Mouse (Mus musculus) embryo, embryonic 10.5 days (tissue): ENCODE data around the gene Tktl2.

Source experiments
- DNase-seq: peaks from one replicate; pipeline ENCODE4 v3.0.0-alpha.2; 2015; ENCODE audit warnings: low spot score

The Tktl2 gene

DNA sequence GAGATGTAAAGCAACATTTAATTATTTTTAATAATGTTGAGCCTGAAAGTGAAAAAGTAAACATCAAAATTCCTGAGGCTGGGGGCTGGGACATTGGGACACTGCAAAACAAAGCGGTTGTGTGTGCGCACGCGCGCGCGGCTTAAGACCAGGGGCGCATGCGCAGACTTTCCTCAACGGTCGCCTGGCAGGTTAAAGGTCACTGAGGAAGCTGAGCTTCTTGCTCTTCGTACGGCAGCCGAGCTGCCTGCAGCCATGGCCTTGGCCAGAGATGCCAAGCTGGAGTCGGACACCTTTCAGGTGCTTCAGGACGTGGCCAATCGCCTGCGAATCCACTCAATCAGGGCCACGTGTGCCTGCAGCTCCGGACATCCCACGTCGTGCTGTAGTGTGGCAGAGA lies at the start of gene Tktl2:
Gene Tktl2, plus strand, starts transcription at position 220 of the 400 bp plus-strand sequence.
- DNase-seq: no peak

- DNase-seq: no peak
These were observed 41.7 kb upstream of the Tktl2 start for GRCm38 (mm10) chr8:66469821-66470220.

GRCm38 (mm10) chr8:66476880-66477279 lies 34.7 kb upstream of the Tktl2 start:
- DNase-seq: no peak

GRCm38 (mm10) chr8:66486084-66486763 lies 25.3 kb upstream of the Tktl2 start, which contains the start of gene Tma16:
Gene Tma16, minus strand, starts transcription at chr8:66486530.
- DNase-seq: peak; percentile 94

- no peak for DNase-seq
These were observed 23.0 kb upstream of the Tktl2 start for GRCm38 (mm10) chr8:66488556-66488955.

- no peak for DNase-seq
These were observed 20.9 kb upstream of the Tktl2 start for GRCm38 (mm10) chr8:66490624-66491023.

GRCm38 (mm10) chr8:66494496-66494895 lies 17.1 kb upstream of the Tktl2 start:
- no peak for DNase-seq

GRCm38 (mm10) chr8:66495726-66496125 lies 15.8 kb upstream of the Tktl2 start:
- DNase-seq: peak; percentile 83

GRCm38 (mm10) chr8:66496998-66497577 lies 14.5 kb upstream of the Tktl2 start:
- peak; percentile 80 for DNase-seq

- no peak for DNase-seq
These were observed 8.2 kb upstream of the Tktl2 start for GRCm38 (mm10) chr8:66503381-66503780.

DNA sequence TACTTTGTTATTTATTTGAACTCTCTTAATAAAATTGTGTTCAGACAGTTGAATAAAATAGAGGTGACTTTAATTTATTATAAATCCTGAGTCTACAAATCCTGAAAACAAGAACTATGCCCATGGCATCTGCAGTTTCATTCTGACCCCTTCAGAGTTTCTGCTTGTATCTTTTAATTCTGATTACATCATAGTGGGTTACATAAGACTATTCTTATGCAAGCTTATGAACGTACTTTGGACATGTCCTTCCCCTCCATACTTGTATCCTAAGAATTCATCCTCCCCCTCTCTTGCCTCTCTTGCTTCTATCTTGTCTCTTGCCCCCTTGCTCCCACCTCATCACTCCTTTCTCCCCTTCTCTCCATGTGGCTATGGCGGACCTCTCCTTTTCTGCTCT lies 7.6 kb downstream of the Tktl2 start:
- DNase-seq: no peak

DNA sequence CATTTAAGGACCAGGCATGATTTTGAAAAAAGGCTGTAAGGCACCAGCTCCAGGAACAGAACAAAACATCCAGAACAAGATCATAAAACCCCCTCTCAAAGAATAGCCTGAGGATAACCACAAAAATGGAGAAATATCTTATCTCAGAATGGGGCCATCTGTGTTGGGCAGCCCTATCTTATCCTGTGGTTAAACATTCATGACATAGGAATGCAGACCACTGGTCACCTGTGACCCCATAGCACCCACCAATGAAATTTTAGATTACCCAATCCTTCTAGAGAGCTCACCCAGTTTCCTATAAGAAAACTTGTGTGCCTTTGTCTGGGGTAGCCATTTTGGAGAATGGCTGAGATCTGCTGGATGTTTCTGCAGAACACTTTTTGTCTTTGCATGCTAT lies 9.0 kb downstream of the Tktl2 start:
- no peak for DNase-seq

- DNase-seq: peak; percentile 1
These were observed 38.5 kb downstream of the Tktl2 start for GRCm38 (mm10) chr8:66550092-66550491.
